Mouse (Mus musculus) limb, embryonic 13.5 days (tissue): Measurements from ENCODE around the gene Med13l. TPM values are rescaled to one million over a fixed set of nuclear protein-coding genes. Genes with fewer than 3 reads are reported as not detected.
A peak's percentile ranks its signal among the peaks of the same experiment; 100 is the strongest.

ENCODE experiments used
- ATAC-seq: fragments of 200-750 bp; cut with Nextera tagmentation; 2 replicates; pipeline ENCODE4 v1.8.0; 2017; ENCODE audit warnings: low read depth, moderate number of reproducible peaks, moderate TSS enrichment; ENCODE audit not compliant: low FRiP score
- H3K27ac ChIP-seq: fragments of 300-500 bp; sonication (generic); 2 replicates; pipeline ENCODE4 v1.5.1; 2015; ENCODE audit warnings: inconsistent platforms, mild to moderate bottlenecking, moderate library complexity
- H3K27me3 ChIP-seq: fragments of 300-500 bp; sonication (generic); 2 replicates; pipeline ENCODE4 v1.6.1; 2015; ENCODE audit warnings: mild to moderate bottlenecking, inconsistent platforms
- H3K36me3 ChIP-seq: fragments of 300-500 bp; sonication (generic); 2 replicates; pipeline ENCODE4 v1.6.1; 2015; ENCODE audit warnings: inconsistent platforms, mild to moderate bottlenecking, moderate library complexity
- H3K4me1 ChIP-seq: fragments of 300-500 bp; sonication (generic); 2 replicates; pipeline ENCODE4 v1.6.1; 2015; ENCODE audit warnings: inconsistent platforms
- H3K4me2 ChIP-seq: fragments of 300-500 bp; sonication (generic); replicated peaks from 2 replicates; pipeline ENCODE4 v1.6.1; 2015; ENCODE audit warnings: inconsistent platforms, mild to moderate bottlenecking, moderate library complexity
- H3K4me3 ChIP-seq: fragments of 300-500 bp; sonication (generic); 2 replicates; pipeline ENCODE4 v1.5.1; 2015; ENCODE audit warnings: moderate library complexity, mild to moderate bottlenecking, inconsistent platforms
- H3K9ac ChIP-seq: fragments of 300-500 bp; sonication (generic); 2 replicates; pipeline ENCODE4 v1.6.1; 2015; ENCODE audit warnings: mild to moderate bottlenecking, inconsistent platforms
- H3K9me3 ChIP-seq: fragments of 300-500 bp; sonication (generic); 2 replicates; pipeline ENCODE4 v1.6.1; 2016; ENCODE audit warnings: inconsistent platforms
- WGBS: fragments of 180-500 bp; shearing (Covaris S2); methylation state at CpG from one replicate; pipeline ENCODE4 v1.1.7; 2015; 5-methylcytosine and 5-hydroxymethylcytosine counted together
- polyA plus RNA-seq: library from polyadenylated mRNA; unstranded; fragments of >200 nt; fragmentation: Nextera tagmentation; extraction: Ambion mirVana; gene quantifications from 2 replicates; pipeline ENCODE4 v1.2.1, GENCODE M21; 2015

Med13l gene
- polyA plus RNA-seq = 18.6 and 19.1 TPM in 2 replicates

- H3K9ac ChIP-seq = peak within 1 kb of the TSS; percentile 93
- H3K27ac ChIP-seq = peak within 1 kb of the TSS; percentile 98
- 0 out of 2 replicates have a peak, but pooled peaks cover under 1% of the 10 kb centered on the region for H3K9me3 ChIP-seq
- peaks cover 10% of the 10 kb centered on the region; the same call in 1 of the 2 replicates for H3K27me3 ChIP-seq
- no peaks in the 10 kb centered on the region for H3K36me3 ChIP-seq
- WGBS = under 1% methylated on average over 35 of the region's 120 CpGs
- H3K4me2 ChIP-seq = peak within 1 kb of the TSS; percentile 84
- peak within 1 kb of the TSS; percentile 78 for H3K4me3 ChIP-seq
- peak; percentile 73 for ATAC-seq
- peaks cover 45% of the 10 kb centered on the region for H3K4me1 ChIP-seq
Measured at GRCm38 (mm10) chr5:118560385-118561085, at the start of gene Med13l. TSS of gene Med13l (plus strand) at chr5:118560679.

DNA sequence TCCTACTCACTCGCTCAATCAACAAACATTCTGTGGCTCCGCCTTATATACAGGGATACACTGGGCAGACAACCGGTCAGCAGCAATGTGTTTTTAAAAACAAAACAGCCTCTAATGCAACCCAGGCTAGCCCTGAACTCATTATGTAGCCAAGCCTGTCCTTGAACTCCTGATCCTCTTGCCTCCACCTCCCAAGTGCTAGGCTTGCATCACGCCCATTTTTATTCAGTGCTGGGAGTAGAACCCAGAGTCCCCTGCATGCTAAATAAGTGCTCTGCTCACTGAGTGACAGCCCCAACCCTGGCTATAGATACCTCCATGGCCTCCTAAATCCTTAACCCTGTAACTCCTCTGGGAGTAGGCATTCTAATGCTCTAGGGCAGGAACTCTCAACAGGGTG lies 49.5 kb upstream of the Med13l start:
- Histone ChIP-seq H3K4me2 (no peak overlapping the region), H3K4me1 (peaks cover 39% of the 10 kb centered on the region), H3K36me3 (no peaks in the 10 kb centered on the region), H3K27ac (no peak overlapping the region), H3K9me3 (no peaks in the 10 kb centered on the region), H3K9ac (no peak overlapping the region), H3K4me3 (no peak overlapping the region), H3K27me3 (no peaks in the 10 kb centered on the region)
- WGBS = 86% methylated on average over 4 of the region's 4 CpGs
- no peak for ATAC-seq

GRCm38 (mm10) chr5:118513005-118513404 lies 47.5 kb upstream of the Med13l start:
- H3K27ac ChIP-seq = peak overlapping the region; percentile 93
- H3K4me2 ChIP-seq = peak overlapping the region; percentile 65; the same call in 1 of the 2 replicates
- H3K36me3 ChIP-seq = no peaks in the 10 kb centered on the region
- no peak overlapping the region for H3K4me3 ChIP-seq
- H3K9me3 ChIP-seq = no peaks in the 10 kb centered on the region
- H3K27me3 ChIP-seq = no peaks in the 10 kb centered on the region
- H3K9ac ChIP-seq = no peak overlapping the region
- ATAC-seq = no peak
- 21% methylated on average over 1 of the region's 1 CpGs for WGBS
- H3K4me1 ChIP-seq = peaks cover 59% of the 10 kb centered on the region

- peak overlapping the region; percentile 33 for H3K4me3 ChIP-seq
- peak overlapping the region; percentile 14 for H3K9ac ChIP-seq
- 2% methylated on average over 43 of the region's 43 CpGs for WGBS
- H3K9me3 ChIP-seq = no peaks in the 10 kb centered on the region
- H3K27ac ChIP-seq = peak overlapping the region; percentile 93
- peaks cover 66% of the 10 kb centered on the region for H3K4me1 ChIP-seq
- peak overlapping the region; percentile 65 for H3K4me2 ChIP-seq
- H3K27me3 ChIP-seq = no peaks in the 10 kb centered on the region
- 0 out of 2 replicates have a peak, but pooled peaks have one; percentile 33 for ATAC-seq
- H3K36me3 ChIP-seq = no peaks in the 10 kb centered on the region
Measured at GRCm38 (mm10) chr5:118513629-118514526, 46.6 kb upstream of the Med13l start.

GRCm38 (mm10) chr5:118514527-118514831 lies 46.0 kb upstream of the Med13l start:
- H3K4me1 ChIP-seq = peaks cover 69% of the 10 kb centered on the region

GRCm38 (mm10) chr5:118514842-118515241 lies 45.6 kb upstream of the Med13l start:
- Histone ChIP-seq H3K4me1 (peaks cover 69% of the 10 kb centered on the region), H3K4me2 (peak overlapping the region; percentile 65), H3K4me3 (peak overlapping the region; percentile 33), H3K36me3 (no peaks in the 10 kb centered on the region), H3K9me3 (no peaks in the 10 kb centered on the region), H3K27ac (peak overlapping the region; percentile 93), H3K9ac (0 out of 2 replicates have a peak overlapping the region, but pooled peaks have one; percentile 31), H3K27me3 (no peaks in the 10 kb centered on the region)
- WGBS = 23% methylated on average over 5 of the region's 5 CpGs
- no peak for ATAC-seq

More at GRCm38 (mm10) chr5:118514527-118514831, 46.0 kb upstream of the Med13l start:
- Histone ChIP-seq H3K9me3 (no peaks in the 10 kb centered on the region), H3K27ac (peak overlapping the region; percentile 93), H3K36me3 (no peaks in the 10 kb centered on the region), H3K4me3 (peak overlapping the region; percentile 33), H3K9ac (peak overlapping the region; percentile 14), H3K4me2 (peak overlapping the region; percentile 65), H3K27me3 (no peaks in the 10 kb centered on the region)
- ATAC-seq = 0 out of 2 replicates have a peak, but pooled peaks have one; percentile 6
- WGBS = 2% methylated on average over 9 of the region's 9 CpGs

DNA sequence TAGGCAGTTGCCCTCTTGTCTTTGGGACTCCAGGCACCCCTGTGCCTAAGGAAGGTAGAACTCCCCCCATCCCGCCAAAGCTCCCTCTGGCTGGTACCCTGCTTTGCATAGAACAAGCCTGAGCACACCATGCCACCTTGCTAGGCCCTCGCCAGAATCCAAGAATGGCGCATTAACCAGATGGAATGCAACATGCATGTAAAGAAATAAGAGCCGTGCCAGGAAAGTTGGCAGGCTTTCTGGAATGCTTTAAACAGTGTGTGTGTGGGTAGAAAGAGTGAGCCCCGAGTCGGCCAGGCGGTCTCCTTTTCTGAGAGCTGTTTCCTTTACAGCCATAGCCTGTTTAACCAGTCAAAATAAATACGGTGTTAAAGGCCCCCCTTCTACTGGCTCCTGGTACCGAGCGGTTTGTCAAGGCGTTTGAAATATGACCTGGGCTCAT lies 45.2 kb upstream of the Med13l start:
- WGBS = 2% methylated on average over 11 of the region's 11 CpGs
- Histone ChIP-seq H3K36me3 (no peaks in the 10 kb centered on the region), H3K9ac (no peak overlapping the region), H3K27me3 (no peaks in the 10 kb centered on the region), H3K27ac (peak overlapping the region; percentile 93), H3K4me1 (peaks cover 69% of the 10 kb centered on the region), H3K4me2 (peak overlapping the region; percentile 65), H3K9me3 (no peaks in the 10 kb centered on the region), H3K4me3 (peak overlapping the region; percentile 33; the same call in 1 of the 2 replicates)
- peak; percentile 82 for ATAC-seq

DNA sequence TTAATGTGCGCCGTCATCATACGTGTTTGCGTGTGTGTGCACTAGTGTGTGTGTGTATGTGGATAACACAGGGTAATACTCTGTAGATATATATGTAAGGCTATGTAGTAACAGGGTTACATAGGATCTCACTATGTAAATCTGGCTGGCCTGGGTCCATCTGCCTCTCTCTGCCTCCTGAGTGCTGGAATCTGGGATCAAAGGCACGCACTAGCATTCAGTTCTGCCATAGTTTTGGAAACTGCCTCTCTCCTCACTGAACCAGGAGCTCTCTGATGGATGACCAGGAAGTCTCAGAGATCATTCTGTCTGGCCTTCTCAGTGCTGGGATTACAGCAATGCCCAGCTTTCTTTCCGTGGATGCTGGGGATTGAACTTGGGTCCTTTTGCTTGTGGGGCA lies 44.4 kb upstream of the Med13l start:
- no peaks in the 10 kb centered on the region for H3K9me3 ChIP-seq
- H3K4me1 ChIP-seq = peaks cover 69% of the 10 kb centered on the region
- H3K4me3 ChIP-seq = no peak overlapping the region
- no peak overlapping the region for H3K9ac ChIP-seq
- peak overlapping the region; percentile 65 for H3K4me2 ChIP-seq
- no peaks in the 10 kb centered on the region for H3K27me3 ChIP-seq
- no peaks in the 10 kb centered on the region for H3K36me3 ChIP-seq
- 67% methylated on average over 6 of the region's 6 CpGs for WGBS
- ATAC-seq = no peak
- H3K27ac ChIP-seq = peak overlapping the region; percentile 93

GRCm38 (mm10) chr5:118516470-118516869 lies 44.0 kb upstream of the Med13l start:
- H3K4me3 ChIP-seq = no peak overlapping the region
- H3K4me1 ChIP-seq = peaks cover 69% of the 10 kb centered on the region
- no peak overlapping the region for H3K4me2 ChIP-seq
- no peaks in the 10 kb centered on the region for H3K36me3 ChIP-seq
- H3K9me3 ChIP-seq = no peaks in the 10 kb centered on the region
- H3K27me3 ChIP-seq = no peaks in the 10 kb centered on the region
- H3K27ac ChIP-seq = peak overlapping the region; percentile 93; the same call in 1 of the 2 replicates
- no peak overlapping the region for H3K9ac ChIP-seq
- no peak for ATAC-seq
- 29% methylated on average over 6 of the region's 6 CpGs for WGBS

GRCm38 (mm10) chr5:118520457-118520856 lies 40.0 kb upstream of the Med13l start:
- Histone ChIP-seq H3K4me3 (no peak overlapping the region), H3K4me2 (no peak overlapping the region), H3K9me3 (no peaks in the 10 kb centered on the region), H3K9ac (no peak overlapping the region), H3K27me3 (no peaks in the 10 kb centered on the region), H3K27ac (no peak overlapping the region), H3K4me1 (peaks cover 44% of the 10 kb centered on the region), H3K36me3 (no peaks in the 10 kb centered on the region)
- no peak for ATAC-seq
- WGBS = 79% methylated on average over 3 of the region's 3 CpGs

DNA sequence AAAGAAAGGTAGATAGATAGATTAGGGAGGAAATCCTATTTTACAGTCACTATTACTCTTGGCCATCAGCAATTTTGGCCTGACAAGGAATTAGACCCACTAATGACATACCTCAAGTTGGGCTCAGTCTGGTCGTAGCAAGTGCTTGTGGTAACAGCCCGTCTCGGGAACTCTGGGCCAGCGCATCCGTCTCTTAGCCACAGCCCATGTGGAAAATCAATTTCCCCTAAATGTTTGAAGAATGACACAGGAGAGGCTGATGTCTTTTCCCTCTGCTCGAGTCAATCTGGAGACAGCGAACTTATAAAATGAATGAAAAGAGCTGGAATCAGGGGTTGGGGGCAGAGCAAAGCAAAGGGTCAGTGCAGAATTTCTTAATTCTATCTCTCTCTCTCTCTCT lies 36.1 kb upstream of the Med13l start:
- H3K27ac ChIP-seq = no peak overlapping the region
- no peak for ATAC-seq
- no peaks in the 10 kb centered on the region for H3K9me3 ChIP-seq
- no peak overlapping the region for H3K9ac ChIP-seq
- H3K4me1 ChIP-seq = peaks cover 38% of the 10 kb centered on the region
- no peak overlapping the region for H3K4me2 ChIP-seq
- peaks cover 5% of the 10 kb centered on the region; the same call in 1 of the 2 replicates for H3K27me3 ChIP-seq
- no peak overlapping the region for H3K4me3 ChIP-seq
- H3K36me3 ChIP-seq = no peaks in the 10 kb centered on the region
- WGBS = 51% methylated on average over 7 of the region's 7 CpGs

GRCm38 (mm10) chr5:118525634-118526033 lies 34.8 kb upstream of the Med13l start:
- peaks cover 41% of the 10 kb centered on the region for H3K4me1 ChIP-seq
- no peak for ATAC-seq
- H3K4me3 ChIP-seq = no peak overlapping the region
- H3K9me3 ChIP-seq = no peaks in the 10 kb centered on the region
- no peaks in the 10 kb centered on the region for H3K36me3 ChIP-seq
- WGBS = 55% methylated on average over 6 of the region's 6 CpGs
- H3K9ac ChIP-seq = no peak overlapping the region
- no peak overlapping the region for H3K27ac ChIP-seq
- no peak overlapping the region for H3K4me2 ChIP-seq
- H3K27me3 ChIP-seq = peaks cover 5% of the 10 kb centered on the region; the same call in 1 of the 2 replicates
